Mouse (Mus musculus): ENCODE results near the gene Il9. TPM values are rescaled to one million over a fixed set of nuclear protein-coding genes. Genes with fewer than 3 reads are reported as not detected.

The Il9 gene
- polyA plus RNA-seq, 1 experiment from 2014 or later, result not detected

GRCm38 (mm10) chr13:56513595-56513994 is 31.5 kb upstream of the Il9 start:
- no peaks in the 10 kb centered on the region for H3K4me1 ChIP-seq (ENCODE audit: insufficient read depth, low read length)
- H3K9ac ChIP-seq (replicated peaks; ENCODE audit: low read length), result no peak overlapping the region
- H3K4me3 ChIP-seq (ENCODE audit: low read length), result no peak overlapping the region
- H3K36me3 ChIP-seq (ENCODE audit: insufficient read depth, low read length), result no peaks in the 10 kb centered on the region
- no peak overlapping the region for H3K4me2 ChIP-seq (replicated peaks; ENCODE audit: low read depth, low read length)
- no peak overlapping the region for H3K27ac ChIP-seq (ENCODE audit: low read length)
- ATAC-seq (ENCODE audit: low FRiP score, low TSS enrichment), result no peak
- H3K27me3 ChIP-seq (ENCODE audit: insufficient read depth, low read length), result no peaks in the 10 kb centered on the region
- H3K9me3 ChIP-seq (ENCODE audit: low read length), result no peaks in the 10 kb centered on the region

- Histone ChIP-seq H3K27ac (ENCODE audit: low read length) (no peak overlapping the region), H3K9ac (replicated peaks; ENCODE audit: low read length) (no peak overlapping the region), H3K9me3 (ENCODE audit: low read length) (peaks cover 4% of the 10 kb centered on the region; the same call in 1 of the 2 replicates), H3K4me2 (replicated peaks; ENCODE audit: low read depth, low read length) (no peak overlapping the region), H3K4me1 (ENCODE audit: insufficient read depth, low read length) (no peaks in the 10 kb centered on the region), H3K4me3 (ENCODE audit: low read length) (no peak overlapping the region), H3K36me3 (ENCODE audit: insufficient read depth, low read length) (no peaks in the 10 kb centered on the region), H3K27me3 (ENCODE audit: insufficient read depth, low read length) (no peaks in the 10 kb centered on the region)
- 74% methylated on average over 2 of the region's 2 CpGs for WGBS
- ATAC-seq (ENCODE audit: low FRiP score, low TSS enrichment), result no peak
Observed at GRCm38 (mm10) chr13:56509796-56510195, 27.8 kb upstream of the Il9 start.

DNA sequence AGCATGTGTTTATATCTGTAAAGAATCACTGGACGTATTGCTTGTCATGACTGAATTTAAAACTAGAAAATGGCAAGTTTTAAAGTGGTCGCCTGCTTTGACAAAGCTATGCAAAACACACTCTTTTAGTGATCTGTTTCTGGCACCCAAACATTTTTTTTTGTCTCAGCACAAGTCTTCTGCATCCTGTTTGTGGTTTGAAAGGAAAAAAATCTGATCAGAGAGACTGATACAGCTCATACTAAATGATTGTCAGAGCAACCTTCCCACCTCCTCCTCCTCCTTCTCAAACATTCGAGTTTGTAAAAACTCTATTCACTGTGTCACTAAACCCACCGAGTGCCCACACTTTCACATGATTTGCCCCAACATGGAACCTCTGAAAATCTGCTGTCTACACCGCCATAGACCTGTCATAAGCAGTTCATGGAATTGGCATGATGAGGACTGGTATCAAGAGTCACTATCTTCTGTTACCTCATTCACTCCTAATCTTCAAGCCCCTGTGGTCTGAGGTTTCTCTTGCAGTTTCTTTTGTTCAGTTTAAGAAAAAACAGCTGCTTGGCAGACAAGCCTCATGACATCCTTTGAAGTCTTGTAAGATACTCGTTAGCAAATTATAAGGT is 24.9 kb upstream of the Il9 start:
- no peak overlapping the region for H3K9ac ChIP-seq (replicated peaks; ENCODE audit: low read length)
- ATAC-seq (ENCODE audit: low FRiP score, low TSS enrichment), result no peak
- 75% methylated on average over 6 of the region's 6 CpGs for WGBS

GRCm38 (mm10) chr13:56501866-56502420 is 19.9 kb upstream of the Il9 start:
- H3K4me3 ChIP-seq (ENCODE audit: low read length), result no peak overlapping the region
- no peak overlapping the region for H3K9ac ChIP-seq (replicated peaks; ENCODE audit: low read length)
- H3K36me3 ChIP-seq (ENCODE audit: insufficient read depth, low read length), result no peaks in the 10 kb centered on the region
- no peaks in the 10 kb centered on the region for H3K9me3 ChIP-seq (ENCODE audit: low read length)
- WGBS, result 72% methylated on average over 6 of the region's 6 CpGs
- no peak overlapping the region for H3K4me2 ChIP-seq (replicated peaks; ENCODE audit: low read depth, low read length)
- H3K4me1 ChIP-seq (ENCODE audit: insufficient read depth, low read length), result no peaks in the 10 kb centered on the region
- no peak for ATAC-seq (ENCODE audit: low FRiP score, low TSS enrichment)
- H3K27ac ChIP-seq (ENCODE audit: low read length), result no peak overlapping the region
- no peaks in the 10 kb centered on the region for H3K27me3 ChIP-seq (ENCODE audit: insufficient read depth, low read length)

More for the DNA sequence above, 24.9 kb upstream of the Il9 start:
- Histone ChIP-seq H3K27ac (ENCODE audit: low read length) (no peak overlapping the region), H3K4me2 (replicated peaks; ENCODE audit: low read depth, low read length) (no peak overlapping the region), H3K27me3 (ENCODE audit: insufficient read depth, low read length) (no peaks in the 10 kb centered on the region), H3K4me3 (ENCODE audit: low read length) (no peak overlapping the region), H3K36me3 (ENCODE audit: insufficient read depth, low read length) (no peaks in the 10 kb centered on the region), H3K4me1 (ENCODE audit: insufficient read depth, low read length) (no peaks in the 10 kb centered on the region), H3K9me3 (ENCODE audit: low read length) (peaks cover 4% of the 10 kb centered on the region; the same call in 1 of the 2 replicates)

- H3K36me3 ChIP-seq (ENCODE audit: insufficient read depth, low read length), result no peaks in the 10 kb centered on the region
Observed at GRCm38 (mm10) chr13:56500636-56501035, 18.6 kb upstream of the Il9 start.

DNA sequence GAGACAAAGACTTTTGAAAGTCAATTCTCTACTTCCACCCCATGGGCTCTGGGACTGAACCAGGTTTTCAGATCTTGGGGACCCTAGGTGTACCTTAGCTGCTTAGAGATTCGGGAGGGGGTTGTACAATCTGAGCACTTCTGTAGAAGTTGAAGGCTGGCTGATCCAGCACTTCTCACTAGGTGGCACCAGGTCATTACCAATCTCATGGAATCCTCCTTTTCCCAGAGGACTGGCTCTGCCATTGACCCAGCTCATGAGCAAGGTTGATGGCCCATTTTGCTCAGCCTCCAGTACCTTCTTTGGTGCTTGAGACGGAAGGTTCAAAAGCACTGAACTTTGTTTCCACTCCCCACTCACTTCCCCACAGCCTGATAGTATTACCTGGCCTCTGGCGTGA is 18.1 kb upstream of the Il9 start:
- Histone ChIP-seq H3K4me2 (replicated peaks; ENCODE audit: low read depth, low read length) (no peak overlapping the region), H3K27ac (ENCODE audit: low read length) (no peak overlapping the region), H3K9me3 (ENCODE audit: low read length) (no peaks in the 10 kb centered on the region), H3K4me1 (ENCODE audit: insufficient read depth, low read length) (no peaks in the 10 kb centered on the region), H3K27me3 (ENCODE audit: insufficient read depth, low read length) (no peaks in the 10 kb centered on the region), H3K9ac (replicated peaks; ENCODE audit: low read length) (no peak overlapping the region), H3K36me3 (ENCODE audit: insufficient read depth, low read length) (no peaks in the 10 kb centered on the region), H3K4me3 (ENCODE audit: low read length) (no peak overlapping the region)
- peak; percentile 59; the same call in 1 of the 2 replicates for ATAC-seq (ENCODE audit: low FRiP score, low TSS enrichment)
- WGBS, result 45% methylated on average over 3 of the region's 3 CpGs

More at GRCm38 (mm10) chr13:56500636-56501035, 18.6 kb upstream of the Il9 start:
- Histone ChIP-seq H3K27me3 (ENCODE audit: insufficient read depth, low read length) (no peaks in the 10 kb centered on the region), H3K4me1 (ENCODE audit: insufficient read depth, low read length) (no peaks in the 10 kb centered on the region), H3K9ac (replicated peaks; ENCODE audit: low read length) (no peak overlapping the region), H3K9me3 (ENCODE audit: low read length) (no peaks in the 10 kb centered on the region), H3K4me3 (ENCODE audit: low read length) (no peak overlapping the region), H3K27ac (ENCODE audit: low read length) (no peak overlapping the region), H3K4me2 (replicated peaks; ENCODE audit: low read depth, low read length) (no peak overlapping the region)
- WGBS, result 51% methylated on average over 8 of the region's 8 CpGs
- ATAC-seq (ENCODE audit: low FRiP score, low TSS enrichment), result peak; percentile 42; the same call in 1 of the 2 replicates

- no peak overlapping the region for H3K27ac ChIP-seq (ENCODE audit: low read length)
- 63% methylated on average over 3 of the region's 3 CpGs for WGBS
- H3K4me3 ChIP-seq (ENCODE audit: low read length), result no peak overlapping the region
- ATAC-seq (ENCODE audit: low FRiP score, low TSS enrichment), result no peak
- no peaks in the 10 kb centered on the region for H3K9me3 ChIP-seq (ENCODE audit: low read length)
- no peaks in the 10 kb centered on the region for H3K27me3 ChIP-seq (ENCODE audit: insufficient read depth, low read length)
- no peaks in the 10 kb centered on the region for H3K4me1 ChIP-seq (ENCODE audit: insufficient read depth, low read length)
- no peak overlapping the region for H3K4me2 ChIP-seq (replicated peaks; ENCODE audit: low read depth, low read length)
- no peak overlapping the region for H3K9ac ChIP-seq (replicated peaks; ENCODE audit: low read length)
- H3K36me3 ChIP-seq (ENCODE audit: insufficient read depth, low read length), result no peaks in the 10 kb centered on the region
Observed at GRCm38 (mm10) chr13:56494440-56494839, 12.4 kb upstream of the Il9 start.

DNA sequence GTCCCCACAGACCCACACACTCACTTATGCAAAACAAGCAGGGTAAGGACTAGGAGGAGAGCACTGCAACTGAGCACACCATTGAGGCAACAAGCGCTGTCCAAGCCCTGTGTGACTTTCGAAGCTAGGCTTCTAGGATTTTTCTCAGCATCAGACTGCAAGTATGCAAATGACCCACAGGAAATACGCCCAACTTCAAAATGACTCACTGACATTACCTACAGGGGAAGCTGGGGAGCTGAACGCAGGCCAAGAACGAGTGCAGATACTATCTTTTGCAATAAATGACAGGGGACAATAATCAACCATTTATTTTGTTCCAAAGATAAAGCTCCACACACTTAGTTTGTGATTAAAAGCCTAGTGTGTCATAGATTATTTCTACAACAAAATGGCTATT is 6.0 kb upstream of the Il9 start:
- Histone ChIP-seq H3K9ac (replicated peaks; ENCODE audit: low read length) (no peak overlapping the region), H3K36me3 (ENCODE audit: insufficient read depth, low read length) (no peaks in the 10 kb centered on the region), H3K4me1 (ENCODE audit: insufficient read depth, low read length) (0 out of 2 replicates have a peak, but pooled peaks cover 3% of the 10 kb centered on the region), H3K4me2 (replicated peaks; ENCODE audit: low read depth, low read length) (no peak overlapping the region), H3K4me3 (ENCODE audit: low read length) (no peak overlapping the region), H3K27me3 (ENCODE audit: insufficient read depth, low read length) (no peaks in the 10 kb centered on the region), H3K9me3 (ENCODE audit: low read length) (no peaks in the 10 kb centered on the region), H3K27ac (ENCODE audit: low read length) (no peak overlapping the region)
- ATAC-seq (ENCODE audit: low FRiP score, low TSS enrichment), result no peak
- 50% methylated on average over 5 of the region's 5 CpGs for WGBS

DNA sequence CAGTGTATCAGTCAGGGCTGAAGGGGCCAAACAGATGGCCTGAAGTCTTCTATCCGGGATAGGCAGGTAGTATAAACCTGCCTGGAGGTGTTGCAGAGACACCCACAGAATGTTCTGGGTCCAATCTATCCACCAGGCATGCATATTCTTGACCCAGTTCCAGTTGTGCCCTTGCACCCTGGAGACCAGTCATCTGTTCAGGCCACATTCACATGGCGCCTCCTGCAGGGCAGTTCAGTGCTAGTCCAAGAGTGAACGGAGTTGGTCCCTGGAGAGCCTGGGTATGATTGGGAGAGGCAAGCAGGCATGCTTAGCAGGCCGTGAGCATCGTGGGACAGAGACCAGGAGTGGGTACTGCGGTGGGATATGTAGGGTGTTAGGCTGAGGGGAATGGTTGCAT is 4.0 kb downstream of the Il9 start:
- no peaks in the 10 kb centered on the region for H3K9me3 ChIP-seq (ENCODE audit: low read length)
- no peak overlapping the region for H3K27ac ChIP-seq (ENCODE audit: low read length)
- H3K4me3 ChIP-seq (ENCODE audit: low read length), result no peak overlapping the region
- H3K9ac ChIP-seq (replicated peaks; ENCODE audit: low read length), result no peak overlapping the region
- H3K27me3 ChIP-seq (ENCODE audit: insufficient read depth, low read length), result no peaks in the 10 kb centered on the region
- no peak overlapping the region for H3K4me2 ChIP-seq (replicated peaks; ENCODE audit: low read depth, low read length)
- 84% methylated on average over 6 of the region's 6 CpGs for WGBS
- H3K36me3 ChIP-seq (ENCODE audit: insufficient read depth, low read length), result no peaks in the 10 kb centered on the region
- no peaks in the 10 kb centered on the region for H3K4me1 ChIP-seq (ENCODE audit: insufficient read depth, low read length)
- ATAC-seq (ENCODE audit: low FRiP score, low TSS enrichment), result no peak

- 22% methylated on average over 6 of the region's 6 CpGs for WGBS
- no peak for ATAC-seq (ENCODE audit: low FRiP score, low TSS enrichment)
- H3K9me3 ChIP-seq (ENCODE audit: low read length), result no peaks in the 10 kb centered on the region
Observed at GRCm38 (mm10) chr13:56477271-56477670, 4.8 kb downstream of the Il9 start.

More at GRCm38 (mm10) chr13:56477271-56477670, 4.8 kb downstream of the Il9 start:
- Histone ChIP-seq H3K27ac (ENCODE audit: low read length) (no peak overlapping the region), H3K27me3 (ENCODE audit: insufficient read depth, low read length) (no peaks in the 10 kb centered on the region), H3K36me3 (ENCODE audit: insufficient read depth, low read length) (no peaks in the 10 kb centered on the region), H3K4me3 (ENCODE audit: low read length) (no peak overlapping the region), H3K4me2 (replicated peaks; ENCODE audit: low read depth, low read length) (no peak overlapping the region), H3K4me1 (ENCODE audit: insufficient read depth, low read length) (no peaks in the 10 kb centered on the region), H3K9ac (replicated peaks; ENCODE audit: low read length) (no peak overlapping the region)
